Mouse (Mus musculus) liver, postnatal 0 days (tissue): ENCODE measurements around the gene Sirt4.

ENCODE experiments used
- CTCF ChIP-seq: sonication (generic); IDR thresholded peaks from 2 replicates; pipeline ENCODE4 v1.5.1; 2016; ENCODE audit warnings: antibody characterized with exemption, low read depth
- EP300 ChIP-seq: IDR thresholded peaks from 2 replicates; pipeline ENCODE4 v1.6.1; 2016; ENCODE audit warnings: antibody characterized with exemption, low read depth, mild to moderate bottlenecking

DNA sequence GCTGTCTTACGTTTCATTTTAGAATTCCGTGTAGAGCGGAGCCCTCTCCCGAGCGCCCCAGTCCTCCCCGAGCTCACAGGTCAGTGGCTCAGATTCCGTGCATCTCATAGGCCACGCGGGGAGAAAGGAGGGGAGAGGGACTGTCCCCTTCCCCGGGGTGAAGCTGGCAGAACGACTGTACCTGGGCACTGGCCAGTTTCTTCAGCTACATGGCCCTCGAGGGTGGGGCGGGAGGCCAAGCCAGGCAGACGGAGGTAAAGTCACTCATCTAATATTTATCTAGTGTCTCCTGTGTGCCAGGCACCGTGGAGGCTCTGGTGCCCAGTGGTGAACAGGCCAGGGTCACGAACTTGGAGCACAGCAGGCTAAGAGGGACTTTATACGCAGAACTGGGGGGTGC, 37.4 kb downstream of the Sirt4 start:
- TF ChIP-seq CTCF (no peak), EP300 (no peak)
